Mouse (Mus musculus): Measurements from ENCODE around the gene Ccdc88a. TPM values are rescaled to one million over a fixed set of nuclear protein-coding genes. Genes with fewer than 3 reads are reported as not detected.

Gene Ccdc88a
- polyA plus RNA-seq, 1 experiment, result 30.8 TPM

DNA sequence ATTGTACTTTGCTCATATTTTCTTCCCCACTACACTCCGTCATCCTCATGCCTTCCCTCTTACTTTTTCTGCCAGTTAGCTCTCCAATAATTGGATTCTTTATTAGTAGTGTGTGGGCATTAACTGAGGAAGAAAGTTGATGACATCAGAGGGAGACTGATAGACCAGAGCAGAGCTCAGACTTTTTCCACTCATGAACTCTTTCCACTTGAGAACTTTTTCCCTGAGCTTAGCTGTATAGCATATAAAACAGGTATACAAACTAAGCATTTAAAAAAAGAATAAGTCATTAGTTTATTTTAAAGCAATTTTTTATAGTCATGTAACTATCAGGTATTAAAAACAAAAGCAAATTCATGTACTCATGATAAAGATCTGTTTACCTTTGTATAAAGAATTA is 5.3 kb downstream of the Ccdc88a start:
- Histone ChIP-seq H3K4me3 (ENCODE audit: low read depth, low read length) (no peak overlapping the region), H3K4me1 (ENCODE audit: control insufficient read depth, insufficient read depth, low read length) (no peaks in the 10 kb centered on the region), H3K9me3 (replicated peaks; ENCODE audit: control insufficient read depth, insufficient read depth, low read length, poor library complexity, severe bottlenecking) (no peaks in the 10 kb centered on the region), H3K27ac (ENCODE audit: insufficient read depth, low read length) (no peak overlapping the region), H3K9ac (ENCODE audit: low read depth, poor library complexity, severe bottlenecking) (no peak overlapping the region), H3K27me3 (ENCODE audit: control insufficient read depth, insufficient read depth, low read length, poor library complexity, severe bottlenecking) (no peaks in the 10 kb centered on the region), H3K36me3 (ENCODE audit: control insufficient read depth, insufficient read depth, low read length, poor library complexity, severe bottlenecking) (no peaks in the 10 kb centered on the region)
- TF ChIP-seq POLR2A (IDR thresholded peaks at IDR 0.05; ENCODE audit: insufficient read depth, low read length), result no peak

DNA sequence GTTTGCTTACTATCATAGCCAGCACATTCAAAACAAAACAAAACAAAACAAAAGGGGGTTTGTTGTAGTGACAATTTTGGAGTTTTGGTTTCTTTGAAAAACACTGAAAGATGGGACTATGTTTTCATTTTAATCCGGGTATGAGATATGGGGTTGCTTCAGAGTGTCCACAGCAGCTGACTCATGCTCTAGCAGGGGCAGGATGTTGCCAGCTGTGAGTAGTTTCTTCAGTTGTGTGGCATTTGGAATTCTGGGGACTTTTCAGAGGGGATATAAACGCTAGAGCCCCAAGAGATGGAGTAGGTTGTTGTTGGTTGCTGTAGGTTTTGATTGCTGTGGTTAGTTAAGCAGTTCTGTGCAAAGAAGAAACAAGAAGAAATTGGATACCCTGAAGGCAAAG is 10.0 kb downstream of the Ccdc88a start:
- H3K9ac ChIP-seq (ENCODE audit: low read depth, poor library complexity, severe bottlenecking), result no peak overlapping the region
- TF ChIP-seq EP300 (IDR thresholded peaks at IDR 0.05; ENCODE audit: insufficient read depth, low read depth, low read length), result no peak
- TF ChIP-seq CTCF (IDR thresholded peaks at IDR 0.05; ENCODE audit: low read depth, low read length), result no peak
- no peak for TF ChIP-seq POLR2A (IDR thresholded peaks at IDR 0.05; ENCODE audit: insufficient read depth, low read length)
- no peaks in the 10 kb centered on the region for H3K9me3 ChIP-seq (replicated peaks; ENCODE audit: control insufficient read depth, insufficient read depth, low read length, poor library complexity, severe bottlenecking)
- no peaks in the 10 kb centered on the region for H3K4me1 ChIP-seq (ENCODE audit: control insufficient read depth, insufficient read depth, low read length)
- no peaks in the 10 kb centered on the region for H3K36me3 ChIP-seq (ENCODE audit: control insufficient read depth, insufficient read depth, low read length, poor library complexity, severe bottlenecking)
- no peaks in the 10 kb centered on the region for H3K27me3 ChIP-seq (ENCODE audit: control insufficient read depth, insufficient read depth, low read length, poor library complexity, severe bottlenecking)
- H3K4me3 ChIP-seq (ENCODE audit: low read depth, low read length), result no peak overlapping the region
- no peak overlapping the region for H3K27ac ChIP-seq (ENCODE audit: insufficient read depth, low read length)

DNA sequence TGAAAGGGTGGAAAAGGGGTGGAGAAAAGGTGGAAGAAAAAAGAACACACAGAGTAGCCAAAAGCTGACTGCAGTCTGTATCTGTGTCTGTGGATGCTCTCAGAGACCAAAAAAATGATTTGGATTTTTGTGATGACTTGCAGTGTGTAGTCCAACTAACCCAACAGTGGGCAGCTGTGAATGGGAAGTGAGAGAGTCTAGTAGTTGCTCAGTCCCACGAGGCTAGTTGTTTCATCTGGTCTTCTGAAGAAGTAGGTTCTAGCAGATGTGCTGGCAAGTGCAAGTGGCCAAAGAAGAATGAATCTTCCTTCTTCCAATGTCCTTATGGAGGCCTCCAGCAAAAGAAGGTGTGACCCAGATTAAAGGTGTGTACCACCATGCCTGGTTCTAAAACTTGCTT is 10.5 kb downstream of the Ccdc88a start:
- Histone ChIP-seq H3K4me1 (ENCODE audit: control insufficient read depth, insufficient read depth, low read length) (no peaks in the 10 kb centered on the region), H3K27ac (ENCODE audit: insufficient read depth, low read length) (no peak overlapping the region), H3K27me3 (ENCODE audit: control insufficient read depth, insufficient read depth, low read length, poor library complexity, severe bottlenecking) (no peaks in the 10 kb centered on the region), H3K4me3 (ENCODE audit: low read depth, low read length) (no peak overlapping the region), H3K9ac (ENCODE audit: low read depth, poor library complexity, severe bottlenecking) (no peak overlapping the region), H3K9me3 (replicated peaks; ENCODE audit: control insufficient read depth, insufficient read depth, low read length, poor library complexity, severe bottlenecking) (no peaks in the 10 kb centered on the region), H3K36me3 (ENCODE audit: control insufficient read depth, insufficient read depth, low read length, poor library complexity, severe bottlenecking) (no peaks in the 10 kb centered on the region)
- TF ChIP-seq POLR2A (IDR thresholded peaks at IDR 0.05; ENCODE audit: insufficient read depth, low read length) (no peak), EP300 (IDR thresholded peaks at IDR 0.05; ENCODE audit: insufficient read depth, low read depth, low read length) (no peak), CTCF (IDR thresholded peaks at IDR 0.05; ENCODE audit: low read depth, low read length) (no peak)

GRCm38 (mm10) chr11:29384617-29385016 is 11.2 kb downstream of the Ccdc88a start:
- Histone ChIP-seq H3K4me3 (ENCODE audit: low read depth, low read length) (no peak overlapping the region), H3K27ac (ENCODE audit: insufficient read depth, low read length) (no peak overlapping the region), H3K4me1 (ENCODE audit: control insufficient read depth, insufficient read depth, low read length) (no peaks in the 10 kb centered on the region), H3K9ac (ENCODE audit: low read depth, poor library complexity, severe bottlenecking) (no peak overlapping the region), H3K27me3 (ENCODE audit: control insufficient read depth, insufficient read depth, low read length, poor library complexity, severe bottlenecking) (no peaks in the 10 kb centered on the region), H3K36me3 (ENCODE audit: control insufficient read depth, insufficient read depth, low read length, poor library complexity, severe bottlenecking) (no peaks in the 10 kb centered on the region), H3K9me3 (replicated peaks; ENCODE audit: control insufficient read depth, insufficient read depth, low read length, poor library complexity, severe bottlenecking) (no peaks in the 10 kb centered on the region)
- TF ChIP-seq EP300 (IDR thresholded peaks at IDR 0.05; ENCODE audit: insufficient read depth, low read depth, low read length), result no peak

DNA sequence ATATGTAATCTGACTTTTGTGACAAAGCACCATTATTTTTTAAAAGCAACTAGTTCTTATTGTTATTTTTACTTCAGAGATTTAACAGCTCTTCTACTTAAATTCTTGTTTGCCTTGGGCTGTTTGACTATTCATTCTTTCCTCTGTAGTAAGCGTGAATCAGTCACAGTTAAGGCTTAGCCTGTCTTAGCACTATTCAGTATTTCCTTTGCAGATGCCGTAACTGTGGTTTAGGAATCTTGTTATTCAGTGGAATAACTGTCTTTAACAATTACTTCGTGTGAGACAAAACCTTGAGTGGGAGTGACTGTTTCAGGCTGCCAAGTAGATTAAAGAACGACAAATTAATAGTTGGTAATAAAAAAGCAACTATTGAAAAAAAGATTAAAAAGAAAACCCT is 16.5 kb downstream of the Ccdc88a start:
- Histone ChIP-seq H3K4me1 (ENCODE audit: control insufficient read depth, insufficient read depth, low read length) (no peaks in the 10 kb centered on the region), H3K9me3 (replicated peaks; ENCODE audit: control insufficient read depth, insufficient read depth, low read length, poor library complexity, severe bottlenecking) (no peaks in the 10 kb centered on the region), H3K36me3 (ENCODE audit: control insufficient read depth, insufficient read depth, low read length, poor library complexity, severe bottlenecking) (no peaks in the 10 kb centered on the region), H3K4me3 (ENCODE audit: low read depth, low read length) (no peak overlapping the region), H3K27me3 (ENCODE audit: control insufficient read depth, insufficient read depth, low read length, poor library complexity, severe bottlenecking) (no peaks in the 10 kb centered on the region), H3K9ac (ENCODE audit: low read depth, poor library complexity, severe bottlenecking) (no peak overlapping the region), H3K27ac (ENCODE audit: insufficient read depth, low read length) (no peak overlapping the region)
- TF ChIP-seq EP300 (IDR thresholded peaks at IDR 0.05; ENCODE audit: insufficient read depth, low read depth, low read length), result no peak
- TF ChIP-seq POLR2A (IDR thresholded peaks at IDR 0.05; ENCODE audit: insufficient read depth, low read length), result no peak

- Histone ChIP-seq H3K9ac (ENCODE audit: low read depth, poor library complexity, severe bottlenecking) (no peak overlapping the region), H3K4me3 (ENCODE audit: low read depth, low read length) (no peak overlapping the region), H3K4me1 (ENCODE audit: control insufficient read depth, insufficient read depth, low read length) (no peaks in the 10 kb centered on the region), H3K27me3 (ENCODE audit: control insufficient read depth, insufficient read depth, low read length, poor library complexity, severe bottlenecking) (no peaks in the 10 kb centered on the region), H3K36me3 (ENCODE audit: control insufficient read depth, insufficient read depth, low read length, poor library complexity, severe bottlenecking) (no peaks in the 10 kb centered on the region), H3K27ac (ENCODE audit: insufficient read depth, low read length) (no peak overlapping the region), H3K9me3 (replicated peaks; ENCODE audit: control insufficient read depth, insufficient read depth, low read length, poor library complexity, severe bottlenecking) (no peaks in the 10 kb centered on the region)
- TF ChIP-seq CTCF (IDR thresholded peaks at IDR 0.05; ENCODE audit: low read depth, low read length) (no peak), EP300 (IDR thresholded peaks at IDR 0.05; ENCODE audit: insufficient read depth, low read depth, low read length) (no peak), POLR2A (IDR thresholded peaks at IDR 0.05; ENCODE audit: insufficient read depth, low read length) (no peak)
These were observed 21.8 kb downstream of the Ccdc88a start for GRCm38 (mm10) chr11:29395135-29395746.

Measured in ES-Bruce4 (cell line).